Mouse (Mus musculus) hindbrain, embryonic 14.5 days (tissue): Measurements from ENCODE around the gene Mrpl41. TPM values are rescaled to one million over a fixed set of nuclear protein-coding genes. Genes with fewer than 3 reads are reported as not detected.
"Not testable (repeated sequence)": the region's sequence is repeated elsewhere in the genome, so short reads cannot be mapped to it uniquely, and the experiment has no call there.

Experiments
- ATAC-seq: fragments of 200-750 bp; cut with Nextera tagmentation; 2 replicates; pipeline ENCODE4 v1.8.0; 2017; ENCODE audit warnings: moderate number of reproducible peaks, mild to moderate bottlenecking, moderate TSS enrichment, moderate library complexity; ENCODE audit not compliant: low FRiP score
- DNase-seq: peaks from one replicate; pipeline ENCODE4 v3.0.0-alpha.2; 2015; ENCODE audit warnings: low spot score
- H3K27ac ChIP-seq: fragments of 300-500 bp; sonication (generic); 2 replicates; pipeline ENCODE4 v1.5.1; 2014; ENCODE audit warnings: mild to moderate bottlenecking, moderate library complexity
- H3K27me3 ChIP-seq: fragments of 300-500 bp; sonication (generic); 2 replicates; pipeline ENCODE4 v1.6.1; 2014; ENCODE audit warnings: mild to moderate bottlenecking, low read length, mixed read lengths; ENCODE audit not compliant: control insufficient read depth, insufficient read depth
- H3K36me3 ChIP-seq: fragments of 300-500 bp; sonication (generic); replicated peaks from 2 replicates; pipeline ENCODE4 v1.6.1; 2014; ENCODE audit not compliant: control insufficient read depth, insufficient read depth
- H3K4me1 ChIP-seq: fragments of 300-500 bp; sonication (generic); replicated peaks from 2 replicates; pipeline ENCODE4 v1.6.1; 2014; ENCODE audit warnings: antibody characterized with exemption, low read length, mixed read lengths; ENCODE audit not compliant: control insufficient read depth, insufficient read depth
- H3K4me2 ChIP-seq: fragments of 300-500 bp; sonication (generic); replicated peaks from 2 replicates; pipeline ENCODE4 v1.6.1; 2014; ENCODE audit warnings: mild to moderate bottlenecking, moderate library complexity
- H3K4me3 ChIP-seq: fragments of 300-500 bp; sonication (generic); replicated peaks from 2 replicates; pipeline ENCODE4 v1.5.1; 2014; ENCODE audit warnings: mild to moderate bottlenecking, low read length
- H3K9ac ChIP-seq: fragments of 300-500 bp; sonication (generic); 2 replicates; pipeline ENCODE4 v1.6.1; 2014
- H3K9me3 ChIP-seq: fragments of 300-500 bp; sonication (generic); 2 replicates; pipeline ENCODE4 v1.6.1; 2016; ENCODE audit warnings: low read length; ENCODE audit not compliant: control insufficient read depth
- WGBS: fragments of 180-500 bp; shearing (Covaris S2); extraction: QIAGEN DNeasy Blood & Tissue Kit; methylation state at CpG from one replicate; pipeline ENCODE4 v1.1.7; 2014; 5-methylcytosine and 5-hydroxymethylcytosine counted together
- polyA plus RNA-seq: library from polyadenylated mRNA; unstranded; fragments of >200 nt; fragmentation: Nextera tagmentation; extraction: Ambion mirVana; gene quantifications from 2 replicates; pipeline ENCODE4 v1.2.1, GENCODE M21; 2014

Mrpl41 gene
- polyA plus RNA-seq, 1 experiment from 2014 or later: 187 TPM

DNA sequence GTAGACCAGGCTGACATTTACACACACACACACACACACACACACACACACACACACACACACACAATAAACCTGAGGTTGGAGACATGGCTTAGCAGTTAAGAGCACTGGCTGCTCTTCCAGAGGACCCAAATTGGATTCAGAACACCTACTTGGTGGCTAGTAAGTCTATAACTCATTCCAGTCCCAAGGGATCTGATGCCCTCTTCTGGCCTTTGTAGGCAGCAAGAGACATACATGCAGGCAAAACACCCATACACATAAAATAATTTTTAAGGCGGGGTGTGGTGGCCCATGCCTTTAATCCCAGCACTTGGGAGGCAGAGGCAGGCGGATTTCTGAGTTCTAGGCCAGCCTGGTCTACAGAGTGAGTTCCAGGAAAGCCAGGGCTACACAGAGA lies 30.6 kb downstream of the Mrpl41 start:
- H3K36me3 ChIP-seq, H3K4me3 ChIP-seq, H3K27ac ChIP-seq, H3K4me2 ChIP-seq, ATAC-seq, H3K4me1 ChIP-seq, DNase-seq, H3K9me3 ChIP-seq, H3K9ac ChIP-seq, H3K27me3 ChIP-seq: not testable (repeated sequence)
- 46% methylated on average over 2 of the region's 2 CpGs for WGBS

DNA sequence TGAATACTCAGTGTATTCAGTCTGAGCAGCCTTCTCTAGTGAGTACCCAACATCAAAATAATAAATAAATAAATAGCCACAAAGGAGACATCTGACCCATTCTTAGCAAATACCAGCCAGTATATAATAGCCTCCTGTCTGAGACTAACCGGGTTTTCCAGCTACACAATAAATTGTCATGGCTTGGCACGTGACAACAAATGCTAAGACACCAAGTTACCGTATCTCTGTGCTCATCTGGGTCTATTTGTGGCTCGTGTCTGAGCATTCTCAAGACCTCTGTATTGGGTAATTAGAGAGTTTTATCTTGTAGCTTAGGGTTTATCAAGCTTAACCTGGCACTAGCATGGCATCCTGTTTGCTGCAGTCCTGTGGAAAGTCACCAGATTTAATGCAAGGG lies 32.8 kb downstream of the Mrpl41 start:
- Histone ChIP-seq H3K9me3 (no peaks in the 10 kb centered on the region), H3K4me2 (no peak overlapping the region), H3K4me3 (no peak overlapping the region), H3K4me1 (no peaks in the 10 kb centered on the region), H3K9ac (no peak overlapping the region), H3K27ac (no peak overlapping the region), H3K36me3 (no peaks in the 10 kb centered on the region), H3K27me3 (no peaks in the 10 kb centered on the region)
- DNase-seq: no peak
- ATAC-seq: no peak
- WGBS: 68% methylated on average over 4 of the region's 4 CpGs

DNA sequence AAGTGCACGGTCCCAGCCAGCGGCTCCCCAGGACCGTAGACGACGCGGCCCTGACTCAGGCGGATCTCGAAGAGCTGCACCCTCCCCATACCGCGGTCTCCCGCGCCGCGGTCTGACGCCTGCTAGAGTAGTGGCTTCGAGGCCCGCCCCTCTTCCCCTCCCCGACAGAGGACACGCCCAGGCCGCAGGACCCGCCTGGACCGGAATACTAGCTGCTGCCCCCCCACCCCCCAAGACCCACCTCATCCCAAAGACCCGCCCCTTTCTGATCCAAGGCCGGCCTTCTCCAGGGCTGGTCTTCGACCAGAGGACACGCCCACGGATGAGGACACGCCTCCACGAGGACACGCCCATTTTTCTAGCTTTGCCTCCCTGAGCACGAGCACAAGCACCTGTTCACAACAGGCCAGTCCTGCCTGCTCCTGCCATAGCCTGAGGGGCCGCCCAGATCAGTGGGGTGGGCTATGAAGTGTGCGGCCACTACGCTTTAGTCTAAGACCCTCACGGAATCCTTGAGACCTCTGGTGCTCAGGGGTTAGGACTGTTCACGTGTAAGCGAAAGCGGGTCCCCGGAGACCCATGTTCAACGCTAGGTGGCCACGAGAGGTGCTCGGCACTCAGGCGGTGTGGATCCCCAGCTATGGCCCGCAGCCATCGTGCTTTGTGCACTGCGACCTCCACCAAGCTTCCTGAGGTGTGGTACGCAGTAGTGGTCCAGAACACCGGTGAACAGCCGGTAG lies 39.7 kb downstream of the Mrpl41 start, which contains the start of gene Arrdc1:
Gene Arrdc1 (minus strand): TSS at position 196 of the 740 bp plus-strand sequence.
- WGBS: under 1% methylated on average over 46 of the region's 49 CpGs
- peak within 1 kb of the TSS; percentile 71 for H3K4me2 ChIP-seq

DNA sequence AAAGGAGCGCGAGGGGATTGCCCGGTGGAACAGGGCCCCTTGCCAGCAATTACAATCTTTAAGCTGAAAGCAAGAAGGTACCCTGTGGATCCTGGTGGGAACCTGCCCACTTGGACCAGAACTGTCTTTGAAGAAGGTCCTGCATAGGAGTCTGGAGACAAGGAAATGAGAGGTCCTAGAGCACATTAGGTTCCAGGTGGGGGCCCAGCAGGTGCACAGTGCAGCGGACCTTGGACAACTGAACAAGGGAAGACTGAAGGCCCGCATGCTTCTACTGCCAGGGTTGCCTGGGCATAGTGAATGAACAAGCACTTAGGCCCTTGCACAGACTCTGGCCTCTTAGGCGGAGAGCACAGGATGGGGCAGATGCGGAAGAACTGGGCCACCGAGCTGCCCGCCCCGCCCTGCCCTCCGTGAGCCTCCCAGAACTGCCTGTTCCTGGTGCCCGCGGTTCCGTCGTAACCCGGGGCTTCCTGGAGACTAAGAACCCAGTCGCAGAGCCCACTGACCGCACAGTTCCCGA lies 40.4 kb downstream of the Mrpl41 start:
- Histone ChIP-seq H3K4me2 (peak overlapping the region; percentile 71), H3K27me3 (no peaks in the 10 kb centered on the region), H3K4me1 (peaks cover 10% of the 10 kb centered on the region), H3K27ac (no peak overlapping the region), H3K9me3 (no peaks in the 10 kb centered on the region), H3K9ac (peak overlapping the region; percentile 74), H3K4me3 (peak overlapping the region; percentile 53), H3K36me3 (no peaks in the 10 kb centered on the region)
- DNase-seq: no peak
- ATAC-seq: peak; percentile 53; the same call in 1 of the 2 replicates
- WGBS: 5% methylated on average over 19 of the region's 19 CpGs

More for the DNA sequence above, 39.7 kb downstream of the Mrpl41 start, which contains the start of gene Arrdc1:
- peak; percentile 82 for DNase-seq
- H3K4me1 ChIP-seq: peaks cover 10% of the 10 kb centered on the region
- no peaks in the 10 kb centered on the region for H3K27me3 ChIP-seq
- no peak within 1 kb of the TSS for H3K27ac ChIP-seq
- no peaks in the 10 kb centered on the region for H3K36me3 ChIP-seq
- peak within 1 kb of the TSS; percentile 74 for H3K9ac ChIP-seq
- no peaks in the 10 kb centered on the region for H3K9me3 ChIP-seq
- ATAC-seq: peak; percentile 93
- H3K4me3 ChIP-seq: peak within 1 kb of the TSS; percentile 53

DNA sequence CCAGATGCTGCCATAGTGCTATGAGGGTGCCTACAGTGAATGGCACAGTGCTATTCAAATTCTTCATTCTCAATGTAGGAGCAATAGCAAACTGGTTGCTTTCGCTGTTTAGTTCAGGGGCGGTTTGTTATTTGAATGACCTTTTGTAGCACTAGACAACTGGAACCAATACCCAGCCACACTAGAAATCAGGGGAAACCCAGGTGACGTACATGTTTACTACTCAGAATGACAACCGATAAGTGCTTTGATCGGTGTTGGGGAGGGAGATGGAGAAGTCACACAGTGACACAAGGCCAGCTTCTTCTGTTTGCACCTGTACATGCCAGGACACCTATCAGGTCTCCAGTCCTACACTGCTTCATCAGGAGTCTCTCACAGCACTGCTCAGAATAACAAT lies 45.3 kb downstream of the Mrpl41 start:
- no peak overlapping the region for H3K4me2 ChIP-seq
- no peak overlapping the region for H3K4me3 ChIP-seq
- H3K9me3 ChIP-seq: no peaks in the 10 kb centered on the region
- H3K9ac ChIP-seq: no peak overlapping the region
- WGBS: 94% methylated on average over 5 of the region's 5 CpGs
- DNase-seq: no peak
- no peaks in the 10 kb centered on the region for H3K27me3 ChIP-seq
- no peak for ATAC-seq
- peaks cover 9% of the 10 kb centered on the region for H3K4me1 ChIP-seq
- H3K27ac ChIP-seq: no peak overlapping the region
- H3K36me3 ChIP-seq: 0 out of 2 replicates have a peak, but pooled peaks cover 6% of the 10 kb centered on the region

DNA sequence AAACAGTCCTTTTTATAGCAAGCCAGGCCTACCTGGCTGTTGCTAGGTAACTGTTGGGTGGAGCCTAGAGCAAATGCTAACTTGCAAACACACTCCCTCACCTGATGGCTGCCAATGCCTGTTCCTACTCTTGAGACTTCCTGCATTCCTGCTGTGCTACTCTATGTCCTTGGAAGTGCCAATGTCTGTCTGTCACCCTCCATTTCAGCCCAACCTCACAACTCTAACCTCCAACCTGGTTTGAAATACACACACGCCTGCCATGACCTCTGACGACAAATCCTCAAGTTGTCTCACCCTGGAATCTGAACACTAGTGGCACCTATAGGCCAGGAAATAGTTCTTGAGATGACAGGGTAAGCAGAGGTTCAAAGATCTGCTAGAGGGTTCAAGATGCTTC lies 45.8 kb downstream of the Mrpl41 start:
- Histone ChIP-seq H3K9me3 (no peaks in the 10 kb centered on the region), H3K4me3 (no peak overlapping the region), H3K36me3 (0 out of 2 replicates have a peak, but pooled peaks cover 6% of the 10 kb centered on the region), H3K9ac (no peak overlapping the region), H3K27me3 (no peaks in the 10 kb centered on the region), H3K4me2 (no peak overlapping the region), H3K27ac (no peak overlapping the region), H3K4me1 (peaks cover 5% of the 10 kb centered on the region)
- 74% methylated on average over 2 of the region's 2 CpGs for WGBS
- ATAC-seq (no peak), DNase-seq (no peak)

DNA sequence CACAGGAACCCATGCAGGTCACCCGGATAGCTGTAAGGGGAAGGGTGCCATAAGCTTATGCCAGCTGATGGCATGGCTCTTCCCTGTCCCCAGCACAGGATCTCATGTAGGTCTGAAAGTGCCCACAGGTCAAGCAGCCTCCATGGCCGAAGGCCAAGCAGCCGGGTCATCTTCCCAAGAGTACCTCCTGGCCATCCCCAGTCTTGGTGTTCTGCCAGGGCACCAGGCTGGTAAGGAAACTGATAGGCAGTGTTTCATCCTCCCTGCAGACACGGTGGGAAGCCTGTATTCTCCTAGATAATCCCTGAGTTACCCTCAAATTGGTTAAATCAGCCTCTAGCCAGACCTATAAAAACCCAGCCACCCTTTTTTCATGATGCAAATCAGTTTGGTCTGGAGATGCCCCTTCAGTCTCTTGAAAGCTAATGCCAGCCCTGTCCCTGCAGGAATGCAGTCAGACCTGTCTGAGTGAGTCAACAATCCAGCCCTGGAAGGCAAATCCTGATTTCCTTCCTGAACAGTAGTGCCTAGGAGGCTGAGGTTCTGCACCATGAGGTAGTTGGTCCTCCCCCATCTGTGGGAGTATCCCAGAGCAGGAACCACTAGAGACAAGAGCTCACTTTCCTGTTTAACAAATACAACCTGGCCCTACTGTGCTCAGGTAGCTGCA lies 47.0 kb downstream of the Mrpl41 start:
- DNase-seq (no peak), ATAC-seq (no peak)
- no peak overlapping the region for H3K27ac ChIP-seq
- WGBS: 74% methylated on average over 4 of the region's 4 CpGs
- H3K4me1 ChIP-seq: no peaks in the 10 kb centered on the region
- H3K36me3 ChIP-seq: 0 out of 2 replicates have a peak, but pooled peaks cover 6% of the 10 kb centered on the region
- no peak overlapping the region for H3K9ac ChIP-seq
- H3K9me3 ChIP-seq: no peaks in the 10 kb centered on the region
- H3K4me2 ChIP-seq: no peak overlapping the region
- no peaks in the 10 kb centered on the region for H3K27me3 ChIP-seq
- H3K4me3 ChIP-seq: no peak overlapping the region

DNA sequence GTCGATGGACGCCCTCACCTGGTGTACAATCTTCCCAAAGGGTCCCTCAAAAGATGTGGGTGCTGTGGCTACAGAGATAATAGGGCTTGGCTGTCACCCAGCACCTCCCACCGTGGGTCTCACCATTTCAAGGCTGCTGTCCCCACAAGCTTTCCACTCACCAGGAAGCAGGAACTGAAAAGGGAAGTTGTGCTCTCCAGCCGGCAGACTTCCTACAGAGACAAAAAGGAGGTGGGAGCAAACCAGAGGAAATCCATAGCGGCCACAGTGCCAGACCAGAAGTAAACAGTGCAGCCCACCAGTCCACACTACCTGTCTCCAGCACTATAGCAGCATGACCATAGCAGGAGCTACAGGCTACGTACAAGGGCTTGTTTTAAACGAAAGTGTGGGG lies 47.9 kb downstream of the Mrpl41 start:
- H3K27ac ChIP-seq: no peak overlapping the region
- H3K4me1 ChIP-seq: no peaks in the 10 kb centered on the region
- DNase-seq: no peak
- no peak overlapping the region for H3K4me3 ChIP-seq
- 0 out of 2 replicates have a peak, but pooled peaks cover 6% of the 10 kb centered on the region for H3K36me3 ChIP-seq
- H3K9me3 ChIP-seq: no peaks in the 10 kb centered on the region
- no peak overlapping the region for H3K9ac ChIP-seq
- 77% methylated on average over 7 of the region's 7 CpGs for WGBS
- ATAC-seq: no peak
- H3K27me3 ChIP-seq: no peaks in the 10 kb centered on the region
- no peak overlapping the region for H3K4me2 ChIP-seq

DNA sequence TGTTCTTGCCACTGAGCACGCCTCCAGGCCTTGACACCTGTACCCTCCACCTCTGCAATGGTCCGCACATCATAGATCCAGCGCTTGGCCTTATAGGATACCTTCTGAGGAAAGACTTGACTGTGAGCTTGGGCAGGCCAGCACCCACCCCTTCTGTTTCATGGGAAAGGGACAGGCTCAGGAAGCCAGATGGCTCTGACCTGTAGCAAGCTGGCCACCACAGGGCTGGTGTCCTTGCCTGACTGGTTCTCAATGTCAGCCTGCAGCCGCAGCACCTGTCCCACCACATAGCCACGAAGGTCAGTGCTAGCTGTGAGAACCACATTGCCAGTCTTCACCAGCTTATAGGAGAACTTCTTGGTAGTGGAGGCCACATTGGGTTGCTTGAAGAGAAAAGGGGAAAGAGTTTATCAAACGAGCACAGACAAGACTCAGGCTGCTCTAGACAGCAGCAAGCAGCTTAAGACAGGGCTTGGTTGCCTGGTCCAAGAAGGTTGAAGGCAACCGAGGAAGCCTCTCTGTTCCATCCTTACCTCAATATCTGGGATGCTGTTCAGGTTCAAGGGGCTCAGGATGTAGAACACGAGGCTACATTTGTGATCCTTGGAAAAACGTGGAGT lies 48.4 kb downstream of the Mrpl41 start:
- no peak for ATAC-seq
- WGBS: 87% methylated on average over 9 of the region's 9 CpGs
- H3K27me3 ChIP-seq: no peaks in the 10 kb centered on the region
- no peaks in the 10 kb centered on the region for H3K9me3 ChIP-seq
- DNase-seq: no peak
- no peak overlapping the region for H3K4me2 ChIP-seq
- no peak overlapping the region for H3K9ac ChIP-seq
- H3K4me1 ChIP-seq: no peaks in the 10 kb centered on the region
- H3K27ac ChIP-seq: no peak overlapping the region
- H3K4me3 ChIP-seq: no peak overlapping the region
- H3K36me3 ChIP-seq: 0 out of 2 replicates have a peak, but pooled peaks cover 6% of the 10 kb centered on the region
